Mouse (Mus musculus) CH12.LX (cell line): ENCODE data around the gene Cdc42ep5. TPM values are rescaled to one million over a fixed set of nuclear protein-coding genes. Genes with fewer than 3 reads are reported as not detected.

Experiments used
- DNase-seq: peaks from one replicate; pipeline ENCODE4 v3.0.0-alpha.2; 2013; ENCODE audit errors: extremely low read depth
- H3K27ac ChIP-seq: 2 replicates; pipeline ENCODE4 v1.5.1; 2012; ENCODE audit warnings: low read depth, mild to moderate bottlenecking, control low read depth, moderate library complexity; ENCODE audit not compliant: insufficient read depth
- H3K27me3 ChIP-seq: replicated peaks from 2 replicates; pipeline ENCODE3; 2012; ENCODE audit warnings: inconsistent platforms
- H3K36me3 ChIP-seq, 2 experiments: replicated peaks in 1 of 2; 2 replicates each; pipeline versions ENCODE3 to v1.6.1; 2012; ENCODE audit warnings: inconsistent platforms in 1 of 2, low read length in 1 of 2, mild to moderate bottlenecking in 1 of 2, mixed read lengths in 1 of 2, moderate library complexity in 1 of 2; ENCODE audit not compliant: control insufficient read depth in 1 of 2, insufficient read depth in 1 of 2
- H3K4me1 ChIP-seq, 2 experiments: 2 replicates each; pipeline ENCODE4 v1.6.1; 2012; ENCODE audit warnings: inconsistent platforms in 1 of 2, moderate library complexity in 1 of 2; ENCODE audit not compliant: insufficient read depth in 2 of 2, control insufficient read depth in 1 of 2
- H3K4me2 ChIP-seq: 2 replicates; pipeline ENCODE4 v1.6.1; 2012; ENCODE audit warnings: low read depth, mild to moderate bottlenecking, control low read depth; ENCODE audit not compliant: poor library complexity, insufficient read depth, severe bottlenecking
- H3K4me3 ChIP-seq, 3 experiments: fragments of 150-350 bp in 1 of 3; sonication (generic) in 1 of 3; replicated peaks in 1 of 3; 2 replicates each; pipeline versions ENCODE3 to v1.5.1; 2011 to 2012; ENCODE audit warnings: low read depth in 2 of 3, low read length in 2 of 3, mild to moderate bottlenecking in 2 of 3, moderate library complexity in 2 of 3, control low read depth in 1 of 3, improper control_type of control experiment in 1 of 3, inconsistent platforms in 1 of 3, mixed read lengths in 1 of 3; ENCODE audit not compliant: poor library complexity in 1 of 3
- H3K79me2 ChIP-seq: replicated peaks from 2 replicates; pipeline ENCODE4 v1.6.1; 2012; ENCODE audit warnings: mild to moderate bottlenecking, moderate library complexity; ENCODE audit not compliant: control insufficient read depth, poor library complexity, insufficient read depth, severe bottlenecking; ENCODE audit errors: extremely low read depth
- H3K9ac ChIP-seq: 2 replicates; pipeline ENCODE4 v1.6.1; 2012; ENCODE audit warnings: low read depth, mild to moderate bottlenecking, control low read depth, moderate library complexity; ENCODE audit not compliant: insufficient read depth
- H3K9me3 ChIP-seq: replicated peaks from 2 replicates; pipeline ENCODE3; 2012; ENCODE audit warnings: low read length, inconsistent platforms, mixed read lengths
- BHLHE40 ChIP-seq: IDR thresholded peaks from 2 replicates; pipeline ENCODE4 v1.6.1; 2011; ENCODE audit warnings: mild to moderate bottlenecking, low read depth, low read length, improper control_type of control experiment
- CHD1 ChIP-seq: IDR thresholded peaks from 2 replicates; pipeline ENCODE4 v1.6.1; 2012; ENCODE audit warnings: low read depth, low read length, improper control_type of control experiment, inconsistent platforms
- CHD2 ChIP-seq: IDR thresholded peaks from 2 replicates; pipeline ENCODE4 v1.6.1; 2011; ENCODE audit warnings: low read length, improper control_type of control experiment
- CTCF ChIP-seq, 2 experiments: IDR thresholded peaks in 1 of 2; conservative IDR thresholded peaks in 1 of 2; 2 replicates each; pipeline ENCODE4 v1.5.1; 2011 to 2012; ENCODE audit warnings: low read depth in 2 of 2, low read length in 2 of 2, improper control_type of control experiment in 1 of 2, inconsistent platforms in 1 of 2, mild to moderate bottlenecking in 1 of 2, moderate library complexity in 1 of 2
- ELF1 ChIP-seq: IDR thresholded peaks from 2 replicates; pipeline ENCODE4 v1.6.1; 2014; ENCODE audit warnings: low read depth, mild to moderate bottlenecking, inconsistent platforms, low read length, improper control_type of control experiment
- EP300 ChIP-seq: IDR thresholded peaks from 2 replicates; pipeline ENCODE4 v1.6.1; 2011; ENCODE audit warnings: low read length, improper control_type of control experiment
- GABPA ChIP-seq: IDR thresholded peaks from 2 replicates; pipeline ENCODE4 v1.6.1; 2012; ENCODE audit warnings: low read depth, low read length, improper control_type of control experiment, inconsistent platforms; ENCODE audit not compliant: insufficient replicate concordance
- HCFC1 ChIP-seq: IDR thresholded peaks from 2 replicates; pipeline ENCODE4 v1.6.1; 2012; ENCODE audit warnings: low read depth, mild to moderate bottlenecking, inconsistent platforms, low read length, improper control_type of control experiment
- IRF4 ChIP-seq: IDR thresholded peaks from 2 replicates; pipeline ENCODE4 v1.6.1; 2014; ENCODE audit warnings: low read depth, mild to moderate bottlenecking, inconsistent platforms, low read length, improper control_type of control experiment
- JUN ChIP-seq: IDR thresholded peaks from 2 replicates; pipeline ENCODE4 v1.6.1; 2011; ENCODE audit warnings: low read depth, mild to moderate bottlenecking, low read length, improper control_type of control experiment, moderate library complexity; ENCODE audit not compliant: insufficient read depth
- MAFK ChIP-seq: IDR thresholded peaks from 2 replicates; pipeline ENCODE4 v1.6.1; 2011; ENCODE audit warnings: low read length, improper control_type of control experiment; ENCODE audit not compliant: insufficient replicate concordance
- MAX ChIP-seq: IDR thresholded peaks from 2 replicates; pipeline ENCODE4 v1.6.1; 2011; ENCODE audit warnings: low read length, improper control_type of control experiment
- MAZ ChIP-seq: IDR thresholded peaks from 2 replicates; pipeline ENCODE4 v1.6.1; 2012; ENCODE audit warnings: low read depth, mild to moderate bottlenecking, inconsistent platforms, low read length, improper control_type of control experiment, moderate library complexity
- MYC ChIP-seq: IDR thresholded peaks from 2 replicates; pipeline ENCODE4 v1.6.1; 2011; ENCODE audit warnings: low read depth, mild to moderate bottlenecking, improper control_type of control experiment, low read length
- NELFE ChIP-seq: IDR thresholded peaks from 2 replicates; pipeline ENCODE4 v1.6.1; 2011; ENCODE audit warnings: low read depth, low read length, improper control_type of control experiment
- PAX5 ChIP-seq: IDR thresholded peaks from 2 replicates; pipeline ENCODE4 v1.6.1; 2012; ENCODE audit warnings: low read length, inconsistent platforms, mixed read lengths
- POLR2AphosphoS2 ChIP-seq: IDR thresholded peaks from 2 replicates; pipeline ENCODE4 v1.6.1; 2011; ENCODE audit warnings: low read depth, low read length, improper control_type of control experiment
- RAD21 ChIP-seq: IDR thresholded peaks from 2 replicates; pipeline ENCODE4 v1.6.1; 2011; ENCODE audit warnings: low read depth, mild to moderate bottlenecking, low read length, improper control_type of control experiment, moderate library complexity
- RCOR1 ChIP-seq: conservative IDR thresholded peaks from 2 replicates; pipeline ENCODE4 v1.6.1; 2012; ENCODE audit warnings: low read depth, mild to moderate bottlenecking, inconsistent platforms, low read length, improper control_type of control experiment
- SMC3 ChIP-seq: IDR thresholded peaks from 2 replicates; pipeline ENCODE4 v1.6.1; 2011; ENCODE audit warnings: low read depth, low read length, improper control_type of control experiment
- TCF12 ChIP-seq: IDR thresholded peaks from 2 replicates; pipeline ENCODE4 v1.6.1; 2014; ENCODE audit warnings: low read depth, mild to moderate bottlenecking, inconsistent platforms, low read length, improper control_type of control experiment
- ZC3H11A ChIP-seq: IDR thresholded peaks from 2 replicates; pipeline ENCODE4 v1.6.1; 2012; ENCODE audit warnings: low read depth, mild to moderate bottlenecking, inconsistent platforms, low read length, improper control_type of control experiment
- ZKSCAN1 ChIP-seq: IDR thresholded peaks from 2 replicates; pipeline ENCODE4 v1.6.1; 2012; ENCODE audit warnings: low read depth, inconsistent platforms, low read length, improper control_type of control experiment, borderline replicate concordance
- ZNF384 ChIP-seq: IDR thresholded peaks from 2 replicates; pipeline ENCODE4 v1.6.1; 2012; ENCODE audit warnings: low read depth, low read length, improper control_type of control experiment, inconsistent platforms
- dilution Hi-C: fragments of 300-500 bp; cut with MboI; formaldehyde crosslinking; loops from 2 replicates; pipeline ENCODE4 v1.14.3; 2020; ENCODE audit warnings: low sequenced_read_pairs; ENCODE audit not compliant: extremely low pct_unique_long_range_greater_than_20kb, extremely low pct_ligation_motif_present
- in situ Hi-C: fragments of 300-500 bp; cut with MboI; formaldehyde crosslinking; loops from 3 replicates; pipeline ENCODE4 v1.14.3; 2019; ENCODE audit warnings: low sequenced_read_pairs, low pct_ligation_motif_present, low pct_unique_long_range_greater_than_20kb, mixed read lengths
- polyA plus RNA-seq: library from polyadenylated mRNA; unstranded; fragments of >175 nt; gene quantifications from 2 replicates; pipeline ENCODE4 v1.2.1, GENCODE M21; 2012; ENCODE audit warnings: low read depth; ENCODE audit not compliant: insufficient read length
- total RNA-seq, 2 experiments: library from RNA; depleted of rRNA; stranded (reverse); fragments of 300-350 nt in 1 of 2; fragments of >200 nt in 1 of 2; gene quantifications; 2 replicates each; pipeline ENCODE4 v1.2.3; 2012 to 2014

Gene Cdc42ep5
- total and polyA plus RNA-seq, 3 experiments: 1.4 to 4.2 (median 2.1) TPM

DNA sequence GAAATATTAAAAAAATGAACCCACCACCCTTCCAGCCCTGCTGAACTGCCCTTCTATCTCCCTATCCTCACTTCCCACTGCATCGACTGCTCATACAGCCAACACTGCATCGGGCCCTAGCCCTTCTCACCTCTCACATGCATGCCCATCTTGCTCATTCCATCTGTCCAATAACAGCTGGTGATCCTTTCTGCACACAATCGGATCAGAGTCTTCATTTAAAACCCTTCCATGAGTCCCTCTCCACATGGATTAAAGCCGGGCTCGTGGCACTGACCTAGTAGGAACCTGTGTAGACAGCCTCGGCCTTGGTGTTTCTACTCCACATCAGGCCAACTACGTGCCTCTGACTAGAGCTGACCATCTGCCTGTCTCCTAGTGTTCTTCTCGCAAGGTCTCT, 32.7 kb downstream of the Cdc42ep5 start:
- Histone ChIP-seq H3K27ac (no peak overlapping the region), H3K79me2 (no peaks in the 10 kb centered on the region), H3K27me3 (no peaks in the 10 kb centered on the region), H3K36me3 (peaks cover 0 to 50% of the 10 kb centered on the region in 2 experiments), H3K4me1 (peaks cover 0 to 23% of the 10 kb centered on the region in 2 experiments; a peak in 2 of 4 replicates), H3K4me2 (no peak overlapping the region), H3K4me3 (no peak overlapping the region), H3K9me3 (no peaks in the 10 kb centered on the region), H3K9ac (no peak overlapping the region)
- dilution Hi-C loops: no loop called here
- TF ChIP-seq GABPA: no peak
- no peak for TF ChIP-seq JUN
- TF ChIP-seq BHLHE40: no peak
- no peak for TF ChIP-seq SMC3
- TF ChIP-seq TCF12: no peak
- no peak for TF ChIP-seq ZKSCAN1
- no peak for TF ChIP-seq RCOR1
- TF ChIP-seq PAX5: no peak
- no peak for TF ChIP-seq CTCF (conservative IDR thresholded peaks at IDR 0.05 in 1 of 2, IDR thresholded peaks at IDR 0.05 in 1 of 2; ENCODE audit: low read depth in 2 of 2, low read length in 2 of 2)
- no peak for TF ChIP-seq MAX
- TF ChIP-seq ZNF384: no peak
- no peak for TF ChIP-seq POLR2AphosphoS2
- TF ChIP-seq ELF1: no peak
- no peak for TF ChIP-seq MYC
- TF ChIP-seq EP300: no peak
- TF ChIP-seq IRF4: no peak
- TF ChIP-seq HCFC1: no peak
- TF ChIP-seq RAD21: no peak
- DNase-seq: no peak
- in situ Hi-C loops: no loop called here

GRCm38 (mm10) chr7:4130686-4131452, 33.8 kb downstream of the Cdc42ep5 start:
- in situ Hi-C loops: no loop called here
- H3K4me3 ChIP-seq: no peak overlapping the region
- peaks cover 0 to 52% of the 10 kb centered on the region in 2 experiments for H3K36me3 ChIP-seq
- H3K4me1 ChIP-seq: peaks cover 0 to 23% of the 10 kb centered on the region in 2 experiments; a peak in 2 of 4 replicates
- no peak overlapping the region for H3K4me2 ChIP-seq
- no peaks in the 10 kb centered on the region for H3K27me3 ChIP-seq
- dilution Hi-C loops: no loop called here
- peak; percentile 82 for DNase-seq
- no peak overlapping the region for H3K9ac ChIP-seq
- no peaks in the 10 kb centered on the region for H3K9me3 ChIP-seq
- no peak overlapping the region for H3K27ac ChIP-seq
- TF ChIP-seq CTCF (conservative IDR thresholded peaks at IDR 0.05 in 1 of 2, IDR thresholded peaks at IDR 0.05 in 1 of 2; ENCODE audit: low read depth in 2 of 2, low read length in 2 of 2) (peak; percentile 70 to 93; a peak in 3 of 4 replicates), RAD21 (peak; percentile 94), TCF12 (no peak), MAZ (no peak), GABPA (no peak), ZNF384 (no peak), ZC3H11A (peak; percentile 53), NELFE (peak; percentile 30; the same call in 1 of the 2 replicates), EP300 (no peak), BHLHE40 (no peak), CHD1 (no peak), MAX (no peak), MAFK (no peak), SMC3 (peak; percentile 91), IRF4 (no peak), CHD2 (no peak)
- H3K79me2 ChIP-seq: no peaks in the 10 kb centered on the region
